Mouse (Mus musculus) midbrain, embryonic 15.5 days (tissue): ENCODE results near the gene Rps28. TPM values are rescaled to one million over a fixed set of nuclear protein-coding genes. Genes with fewer than 3 reads are reported as not detected.
"Not testable (repeated sequence)": the region's sequence is repeated elsewhere in the genome, so short reads cannot be mapped to it uniquely, and the experiment has no call there.

Source experiments
- ATAC-seq: fragments of 200-750 bp; cut with Nextera tagmentation; replicated peaks from 2 replicates; pipeline ENCODE4 v1.8.0; 2017; ENCODE audit warnings: moderate TSS enrichment
- H3K27ac ChIP-seq: fragments of 300-500 bp; sonication (generic); 2 replicates; pipeline ENCODE4 v1.5.1; 2015; ENCODE audit warnings: mild to moderate bottlenecking, inconsistent platforms
- H3K27me3 ChIP-seq: fragments of 300-500 bp; sonication (generic); replicated peaks from 2 replicates; pipeline ENCODE4 v1.6.1; 2015; ENCODE audit warnings: inconsistent platforms
- H3K36me3 ChIP-seq: fragments of 300-500 bp; sonication (generic); replicated peaks from 2 replicates; pipeline ENCODE4 v1.6.1; 2015; ENCODE audit warnings: inconsistent platforms
- H3K4me1 ChIP-seq: fragments of 300-500 bp; sonication (generic); 2 replicates; pipeline ENCODE4 v1.6.1; 2015; ENCODE audit warnings: inconsistent platforms
- H3K4me2 ChIP-seq: fragments of 300-500 bp; sonication (generic); 2 replicates; pipeline ENCODE4 v1.6.1; 2015; ENCODE audit warnings: inconsistent platforms, mild to moderate bottlenecking, moderate library complexity
- H3K4me3 ChIP-seq: fragments of 300-500 bp; sonication (generic); 2 replicates; pipeline ENCODE4 v1.5.1; 2015; ENCODE audit warnings: mild to moderate bottlenecking, inconsistent platforms
- H3K9ac ChIP-seq: fragments of 300-500 bp; sonication (generic); 2 replicates; pipeline ENCODE4 v1.6.1; 2015; ENCODE audit warnings: mild to moderate bottlenecking, inconsistent platforms
- H3K9me3 ChIP-seq: fragments of 300-500 bp; sonication (generic); 2 replicates; pipeline ENCODE4 v1.6.1; 2016; ENCODE audit warnings: inconsistent platforms
- WGBS: fragments of 180-500 bp; shearing (Covaris S2); methylation state at CpG from one replicate; pipeline ENCODE4 v1.1.7; 2015; ENCODE audit warnings: mixed read lengths; 5-methylcytosine and 5-hydroxymethylcytosine counted together
- polyA plus RNA-seq: library from polyadenylated mRNA; unstranded; fragments of >200 nt; fragmentation: Nextera tagmentation; extraction: Ambion mirVana; gene quantifications from 2 replicates; pipeline ENCODE4 v1.2.1, GENCODE M21; 2015

Gene Rps28
- 476 TPM in 2 replicates for polyA plus RNA-seq

DNA sequence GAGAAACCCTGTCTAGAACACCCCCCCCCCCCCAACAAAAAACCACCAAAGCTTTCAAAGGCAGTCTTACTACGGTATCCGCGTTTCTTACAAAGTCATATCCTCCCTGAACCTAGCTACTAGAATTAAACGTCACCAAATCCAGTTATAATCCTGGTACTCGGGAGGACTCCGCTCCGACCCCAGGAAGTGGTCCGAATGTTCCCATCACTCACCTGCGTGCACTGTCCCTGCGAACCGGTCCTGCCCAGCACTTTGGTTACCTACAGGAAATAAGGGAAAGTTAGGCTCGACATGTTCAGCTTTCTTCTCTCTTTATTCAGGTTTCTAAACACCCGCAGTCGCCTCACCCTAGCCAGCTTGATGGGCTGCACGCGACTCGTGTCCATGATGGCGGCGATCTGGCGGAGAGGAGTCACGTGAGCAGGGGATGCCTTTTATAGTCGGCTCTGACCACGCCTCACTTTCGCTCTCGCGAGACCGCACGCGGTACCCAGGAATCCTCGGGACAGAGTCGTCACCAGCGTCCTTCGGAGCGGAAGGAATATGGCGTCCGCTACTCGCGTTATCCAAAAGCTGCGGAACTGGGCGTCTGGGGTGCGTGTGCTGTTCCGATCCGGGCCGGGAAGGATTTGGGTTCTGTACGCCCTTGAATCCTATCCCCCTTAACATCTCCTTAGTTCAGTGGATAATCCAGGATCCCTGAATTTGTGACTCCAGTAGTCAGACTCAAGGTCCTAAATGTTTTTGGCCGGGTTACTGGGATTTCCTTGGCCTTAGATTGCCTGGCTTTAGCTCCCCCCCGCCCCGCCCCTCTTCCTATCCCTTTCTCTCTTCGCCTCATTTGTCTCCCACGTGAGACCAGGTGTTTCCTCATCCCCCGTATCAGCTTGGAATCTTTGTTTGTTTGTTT is at the start of gene Rps28, which contains the start of gene Ndufa7:
Gene Rps28 (minus strand): TSS at position 479 of the 913 bp plus-strand sequence.
Gene Ndufa7 (plus strand): TSS at position 489 of the 913 bp plus-strand sequence.
- peaks cover 49% of the 10 kb centered on the region for H3K4me1 ChIP-seq
- H3K9me3 ChIP-seq: no peaks in the 10 kb centered on the region
- peak; percentile 94 for ATAC-seq

DNA sequence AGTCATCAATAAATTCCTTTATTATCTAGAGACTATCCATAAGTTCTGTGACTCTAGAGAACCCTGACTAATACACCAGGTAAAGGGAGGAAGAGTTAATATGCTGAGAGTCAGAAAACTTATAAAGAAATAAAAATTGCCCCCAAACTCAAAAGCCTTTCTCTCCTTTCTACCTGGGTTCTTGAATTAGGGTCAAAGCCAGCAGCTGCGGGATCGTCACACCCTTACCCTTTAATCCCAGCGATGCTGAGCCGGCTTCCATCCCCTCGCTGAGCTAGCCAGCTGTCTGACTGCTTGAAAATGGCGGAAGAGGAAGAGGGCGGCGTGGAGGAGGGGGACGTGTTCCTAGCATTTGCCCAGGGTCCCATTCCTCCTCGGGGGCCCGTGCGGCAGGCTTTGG is 49.2 kb upstream of the Rps28 start, which contains the start of gene Gm7029:
Gene Gm7029 (plus strand): TSS at position 301 of the 400 bp plus-strand sequence.
- not testable (repeated sequence) for H3K9ac ChIP-seq, H3K4me2 ChIP-seq, H3K27ac ChIP-seq, ATAC-seq, H3K9me3 ChIP-seq, H3K4me1 ChIP-seq, H3K4me3 ChIP-seq, H3K36me3 ChIP-seq, H3K27me3 ChIP-seq
- 82% methylated on average over 3 of the region's 12 CpGs for WGBS

More for the DNA sequence above, at the start of gene Rps28, which contains the start of gene Ndufa7:
- Histone ChIP-seq H3K36me3 (peaks cover 19% of the 10 kb centered on the region), H3K27me3 (no peaks in the 10 kb centered on the region), H3K9ac (peak within 1 kb of the TSS; percentile 78), H3K4me3 (peak within 1 kb of the TSS; percentile 91), H3K27ac (peak within 1 kb of the TSS; percentile 83), H3K4me2 (peak within 1 kb of the TSS; percentile 84)
- WGBS: under 1% methylated on average over 51 of the region's 51 CpGs

DNA sequence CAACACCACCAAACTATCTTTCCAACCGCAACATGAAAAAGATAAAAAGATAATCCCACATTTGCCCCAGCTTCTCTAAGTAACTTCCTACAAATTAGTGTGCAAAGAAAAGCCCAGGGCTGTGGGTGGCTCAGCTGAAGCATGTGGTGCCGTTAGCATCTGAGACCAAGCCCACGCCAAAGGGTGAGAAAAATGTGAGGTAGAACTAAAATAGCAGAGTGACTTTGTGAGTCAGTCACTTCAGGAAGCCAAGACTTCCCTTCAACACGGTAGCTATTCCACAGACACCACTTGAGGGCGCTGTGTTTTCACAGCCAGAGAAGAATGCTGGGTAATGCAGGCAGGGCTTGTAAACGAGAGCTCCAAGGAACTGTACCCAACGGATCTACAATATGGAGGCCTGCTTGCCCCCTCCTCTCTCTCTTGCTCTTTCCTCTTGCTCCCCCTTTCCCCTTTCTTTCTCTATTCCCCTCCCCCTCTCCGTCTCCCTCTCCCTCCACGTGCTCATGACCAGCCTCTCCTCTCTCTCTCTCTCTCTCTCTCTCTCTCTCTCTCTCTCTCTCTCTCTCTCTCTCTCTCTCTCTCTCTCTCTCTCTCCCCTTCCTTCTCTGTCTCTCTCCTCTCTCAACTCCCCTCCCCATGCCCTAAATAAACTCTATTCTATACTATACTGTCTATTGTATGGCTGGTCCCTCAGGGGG is 41.1 kb upstream of the Rps28 start:
- H3K36me3 ChIP-seq: no peaks in the 10 kb centered on the region
- WGBS: 40% methylated on average over 9 of the region's 9 CpGs

DNA sequence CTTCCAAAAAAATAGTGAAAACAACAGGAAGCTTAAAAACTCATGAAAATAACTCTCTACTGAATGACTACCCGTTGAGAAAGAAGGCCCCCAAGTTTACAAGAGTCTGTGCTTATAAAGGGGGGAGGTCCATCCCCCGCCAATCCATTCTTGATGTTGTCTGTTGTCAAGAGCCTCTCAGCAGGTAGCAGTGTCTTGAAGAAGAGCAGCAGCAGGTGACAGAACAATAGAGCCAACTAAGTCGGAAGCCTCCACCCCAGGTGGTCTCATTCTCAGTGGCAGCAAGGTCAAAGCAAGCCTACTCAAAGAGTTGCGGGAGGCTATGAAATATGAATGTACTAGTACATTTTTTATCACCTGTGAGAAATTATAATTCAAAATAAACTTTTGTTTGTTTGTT is 33.5 kb upstream of the Rps28 start:
- Histone ChIP-seq H3K9me3 (0 out of 2 replicates have a peak, but pooled peaks cover 4% of the 10 kb centered on the region), H3K4me1 (no peaks in the 10 kb centered on the region), H3K4me2 (no peak overlapping the region), H3K27me3 (no peaks in the 10 kb centered on the region), H3K36me3 (no peaks in the 10 kb centered on the region), H3K4me3 (no peak overlapping the region), H3K27ac (no peak overlapping the region), H3K9ac (no peak overlapping the region)
- WGBS: 60% methylated on average over 4 of the region's 4 CpGs
- no peak for ATAC-seq

More for the DNA sequence above, 41.1 kb upstream of the Rps28 start:
- no peak overlapping the region for H3K27ac ChIP-seq
- H3K9me3 ChIP-seq: no peaks in the 10 kb centered on the region
- H3K9ac ChIP-seq: no peak overlapping the region
- H3K4me1 ChIP-seq: no peaks in the 10 kb centered on the region
- no peak overlapping the region for H3K4me3 ChIP-seq
- no peak overlapping the region for H3K4me2 ChIP-seq
- no peaks in the 10 kb centered on the region for H3K27me3 ChIP-seq
- ATAC-seq: no peak

DNA sequence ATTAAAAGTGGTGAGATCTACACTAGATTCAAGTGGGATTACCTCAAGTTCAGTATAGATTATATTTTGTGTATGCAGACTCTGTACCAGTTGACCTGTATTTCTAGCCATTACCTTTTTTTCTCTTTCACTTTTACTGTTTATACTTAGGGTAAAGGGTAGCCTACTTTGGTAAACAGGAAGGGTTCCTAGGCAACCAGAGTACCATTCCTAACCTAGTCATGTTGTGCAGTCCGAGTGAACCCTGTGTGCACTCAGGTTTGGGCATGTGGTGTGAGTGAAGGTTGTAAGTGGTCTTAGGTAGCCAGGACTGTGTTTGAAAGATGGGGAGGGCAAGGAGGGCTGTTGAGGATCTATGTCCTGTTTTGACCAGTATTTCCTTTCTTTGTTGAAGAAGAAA is 27.0 kb upstream of the Rps28 start:
- no peak overlapping the region for H3K4me2 ChIP-seq
- no peak overlapping the region for H3K9ac ChIP-seq
- H3K36me3 ChIP-seq: peaks cover 18% of the 10 kb centered on the region; the same call in 1 of the 2 replicates
- no peak for ATAC-seq
- no peak overlapping the region for H3K4me3 ChIP-seq
- 78% methylated on average over 1 of the region's 1 CpGs for WGBS
- H3K4me1 ChIP-seq: no peaks in the 10 kb centered on the region
- H3K27me3 ChIP-seq: no peaks in the 10 kb centered on the region
- H3K27ac ChIP-seq: no peak overlapping the region
- H3K9me3 ChIP-seq: 0 out of 2 replicates have a peak, but pooled peaks cover under 1% of the 10 kb centered on the region

DNA sequence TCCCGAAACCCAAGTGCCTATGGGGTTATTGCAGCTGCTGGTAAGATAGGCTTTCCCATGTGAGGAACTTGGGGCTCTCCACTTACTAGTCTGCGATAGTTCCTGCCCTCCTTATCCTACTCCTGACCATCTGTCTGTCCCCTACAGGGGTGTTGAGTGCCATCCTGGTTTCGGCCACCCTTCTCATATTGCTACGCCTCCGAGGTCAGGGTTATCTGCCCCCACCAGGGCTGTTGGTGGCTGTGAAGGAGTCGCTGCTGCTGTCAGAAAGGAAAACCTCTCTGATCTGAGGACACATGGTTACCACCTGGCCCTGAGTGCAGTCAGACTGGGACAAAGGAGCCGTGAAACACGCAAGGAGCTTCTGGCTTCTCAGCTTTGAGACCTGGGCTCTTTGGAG is 23.8 kb upstream of the Rps28 start:
- Histone ChIP-seq H3K9me3 (no peaks in the 10 kb centered on the region), H3K4me3 (no peak overlapping the region), H3K27ac (no peak overlapping the region), H3K36me3 (peaks cover 18% of the 10 kb centered on the region; the same call in 1 of the 2 replicates), H3K4me1 (peaks cover 20% of the 10 kb centered on the region), H3K4me2 (no peak overlapping the region), H3K27me3 (no peaks in the 10 kb centered on the region), H3K9ac (no peak overlapping the region)
- 93% methylated on average over 8 of the region's 8 CpGs for WGBS
- no peak for ATAC-seq

DNA sequence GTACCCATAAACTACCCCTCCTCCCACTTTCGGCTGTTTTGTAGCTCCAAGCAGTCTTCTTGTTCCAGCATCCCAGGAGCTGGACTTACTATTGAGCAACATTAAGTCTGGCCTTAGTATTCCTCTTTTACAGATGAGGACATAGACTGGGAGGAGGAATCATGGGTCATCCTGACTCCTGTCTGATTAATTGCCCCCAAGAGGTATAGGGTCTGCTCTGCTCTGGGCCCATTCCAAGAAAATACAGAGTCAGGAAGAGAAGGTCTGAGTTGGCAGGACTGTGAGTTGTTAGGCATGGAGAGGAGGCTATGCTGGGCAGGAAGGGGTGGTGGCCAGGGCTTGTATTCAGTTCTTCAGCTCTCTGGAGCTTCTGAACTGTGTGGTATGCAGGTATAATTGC is 19.8 kb upstream of the Rps28 start:
- WGBS: 91% methylated on average over 1 of the region's 1 CpGs
- Histone ChIP-seq H3K4me1 (peaks cover 20% of the 10 kb centered on the region), H3K4me2 (peak overlapping the region; percentile 93), H3K27me3 (no peaks in the 10 kb centered on the region), H3K27ac (no peak overlapping the region), H3K36me3 (peaks cover 12% of the 10 kb centered on the region; the same call in 1 of the 2 replicates), H3K9ac (peak overlapping the region; percentile 64; the same call in 1 of the 2 replicates), H3K4me3 (peak overlapping the region; percentile 69), H3K9me3 (no peaks in the 10 kb centered on the region)
- no peak for ATAC-seq

DNA sequence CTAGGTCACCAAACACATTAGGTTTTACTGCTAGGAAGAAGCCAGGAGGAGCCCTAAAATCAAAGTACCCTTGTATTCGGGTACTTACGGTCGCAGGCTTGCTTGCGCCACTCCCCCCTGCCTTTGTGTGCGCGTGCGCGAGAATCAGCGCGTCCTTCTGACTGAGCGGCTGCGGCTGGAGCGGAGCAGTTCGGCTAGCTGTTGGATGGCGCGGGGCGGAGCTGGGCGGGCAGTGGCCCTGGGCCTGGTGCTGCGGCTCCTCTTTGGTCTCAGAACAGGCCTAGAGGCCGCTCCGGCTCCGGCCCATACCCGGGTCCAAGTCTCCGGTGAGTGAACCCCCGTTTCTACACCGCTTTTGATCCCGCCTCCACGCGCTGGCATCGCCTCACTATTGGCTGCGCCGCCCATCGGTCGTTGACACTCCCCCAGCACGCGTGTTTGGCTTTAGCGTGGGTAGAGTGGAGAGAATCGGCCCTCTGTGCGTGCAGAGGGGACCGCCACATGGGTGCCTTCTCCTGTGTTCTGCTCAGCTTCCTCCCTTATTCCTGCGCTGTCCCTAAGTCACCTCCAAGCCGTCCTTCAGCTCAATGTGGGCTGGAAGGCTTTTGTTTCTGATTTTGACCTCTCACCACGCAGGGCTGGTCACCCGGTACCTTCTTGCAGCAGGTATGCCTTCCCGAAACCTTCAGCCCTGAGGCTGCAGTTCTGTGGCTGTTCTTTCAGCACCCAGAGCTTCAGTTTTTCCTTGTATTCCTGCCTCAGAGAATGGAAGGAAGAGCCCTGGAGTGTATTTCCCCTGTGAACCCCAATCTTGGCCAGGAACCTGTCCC is 18.8 kb upstream of the Rps28 start, which contains the start of gene Cd320:
Gene Cd320 (plus strand): TSS at position 126 of the 830 bp plus-strand sequence.
- under 1% methylated on average over 45 of the region's 45 CpGs for WGBS
- Histone ChIP-seq H3K9me3 (no peaks in the 10 kb centered on the region), H3K4me1 (peaks cover 20% of the 10 kb centered on the region)

DNA sequence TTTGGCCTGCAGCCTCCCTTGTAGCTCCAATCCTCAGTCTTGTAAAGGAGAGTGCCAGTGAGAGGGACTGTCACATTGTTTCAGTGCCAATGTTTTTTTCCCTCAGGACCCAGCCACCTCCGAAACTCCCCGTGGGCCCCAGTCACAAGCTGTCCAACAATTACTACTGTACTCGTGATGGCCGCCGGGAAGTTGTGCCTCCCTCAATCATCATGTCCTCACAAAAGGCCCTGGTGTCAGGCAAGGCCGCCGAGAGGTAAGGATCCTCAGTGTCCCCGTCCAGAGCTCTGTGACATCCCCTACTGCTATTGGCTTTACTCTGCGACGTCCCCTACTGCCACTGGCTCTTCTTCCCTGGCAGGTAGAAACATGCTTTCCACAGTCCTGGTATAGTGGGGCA is 5.2 kb upstream of the Rps28 start:
- no peak for ATAC-seq
- 93% methylated on average over 10 of the region's 10 CpGs for WGBS
- no peaks in the 10 kb centered on the region for H3K9me3 ChIP-seq
- no peak overlapping the region for H3K27ac ChIP-seq
- peaks cover 27% of the 10 kb centered on the region for H3K4me1 ChIP-seq
- no peaks in the 10 kb centered on the region for H3K27me3 ChIP-seq
- peaks cover 40% of the 10 kb centered on the region for H3K36me3 ChIP-seq
- no peak overlapping the region for H3K4me2 ChIP-seq
- no peak overlapping the region for H3K4me3 ChIP-seq
- no peak overlapping the region for H3K9ac ChIP-seq

More for the DNA sequence above, 18.8 kb upstream of the Rps28 start, which contains the start of gene Cd320:
- Histone ChIP-seq H3K4me3 (peak within 1 kb of the TSS; percentile 69), H3K27ac (peak within 1 kb of the TSS; percentile 78), H3K4me2 (peak within 1 kb of the TSS; percentile 93), H3K36me3 (peaks cover 2% of the 10 kb centered on the region; the same call in 1 of the 2 replicates), H3K9ac (peak within 1 kb of the TSS; percentile 64), H3K27me3 (no peaks in the 10 kb centered on the region)
- ATAC-seq: peak; percentile 96

DNA sequence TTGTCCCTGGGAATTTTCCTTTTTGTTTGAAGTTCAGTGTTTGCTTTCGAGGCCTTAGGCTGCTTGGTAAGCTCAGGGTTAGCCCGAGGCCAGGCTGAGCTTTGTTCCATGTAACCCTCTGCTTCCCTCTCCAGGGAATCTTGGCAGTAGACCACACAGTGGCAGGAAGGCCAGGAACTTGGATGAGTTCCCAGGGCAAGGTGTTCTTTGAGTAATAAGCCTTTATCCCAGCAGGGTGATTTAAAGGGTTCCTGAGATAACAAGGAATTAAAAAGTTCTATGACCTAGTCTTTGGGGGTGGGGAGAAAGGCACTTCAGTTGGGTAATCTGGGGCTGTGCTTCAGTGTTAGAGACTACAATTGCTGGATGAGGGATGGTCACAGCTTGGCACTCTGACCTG is 4.5 kb upstream of the Rps28 start:
- 57% methylated on average over 2 of the region's 2 CpGs for WGBS
- no peak overlapping the region for H3K27ac ChIP-seq
- H3K4me2 ChIP-seq: no peak overlapping the region
- no peak overlapping the region for H3K9ac ChIP-seq
- no peak for ATAC-seq
- no peaks in the 10 kb centered on the region for H3K27me3 ChIP-seq
- H3K36me3 ChIP-seq: peaks cover 35% of the 10 kb centered on the region
- no peaks in the 10 kb centered on the region for H3K9me3 ChIP-seq
- peaks cover 27% of the 10 kb centered on the region for H3K4me1 ChIP-seq
- no peak overlapping the region for H3K4me3 ChIP-seq

DNA sequence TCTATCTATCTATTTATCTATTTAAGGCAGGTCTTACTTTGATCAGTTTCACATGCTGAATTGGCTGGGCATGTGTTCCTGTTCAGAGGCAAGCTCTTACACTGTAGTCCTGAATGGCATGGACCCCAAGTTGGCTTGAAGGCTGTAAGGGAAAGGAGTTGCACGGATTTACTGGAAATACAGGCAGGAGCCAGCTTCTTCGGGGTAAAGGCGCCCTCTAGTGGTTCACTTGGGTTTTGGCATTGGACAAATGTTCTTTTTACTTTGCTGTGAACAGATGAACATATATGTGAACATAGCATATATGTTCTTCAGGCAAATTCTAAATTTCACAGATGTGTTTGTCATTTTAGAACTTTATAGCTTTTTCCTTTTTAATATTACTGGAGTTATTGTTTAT is 2.5 kb upstream of the Rps28 start:
- Histone ChIP-seq H3K9me3 (no peaks in the 10 kb centered on the region), H3K27me3 (no peaks in the 10 kb centered on the region), H3K4me3 (no peak overlapping the region), H3K36me3 (peaks cover 30% of the 10 kb centered on the region), H3K4me2 (no peak overlapping the region), H3K9ac (no peak overlapping the region), H3K27ac (no peak overlapping the region), H3K4me1 (peaks cover 46% of the 10 kb centered on the region)
- ATAC-seq: no peak
- 0% methylated on average over 3 of the region's 3 CpGs for WGBS
